Mouse (Mus musculus): Measurements from ENCODE around the gene Tmem236. TPM values are rescaled to one million over a fixed set of nuclear protein-coding genes. Genes with fewer than 3 reads are reported as not detected.
"Not testable (repeated sequence)": the region's sequence is repeated elsewhere in the genome, so short reads cannot be mapped to it uniquely, and the experiment has no call there.

The Tmem236 gene
- polyA plus RNA-seq, 1 experiment, result 0.16 TPM

GRCm38 (mm10) chr2:14184375-14184774 lies 10.1 kb downstream of the Tmem236 start:
- no peaks in the 10 kb centered on the region for H3K4me1 ChIP-seq (replicated peaks; ENCODE audit: control insufficient read depth, insufficient read depth, low read length)
- no peaks in the 10 kb centered on the region for H3K36me3 ChIP-seq (ENCODE audit: control insufficient read depth, insufficient read depth, low read length)
- no peak for DNase-seq
- no peak overlapping the region for H3K27ac ChIP-seq (ENCODE audit: control insufficient read depth, insufficient read depth, low read length)
- TF ChIP-seq CTCF (IDR thresholded peaks at IDR 0.05; ENCODE audit: borderline replicate concordance, control insufficient read depth, extremely low read depth, insufficient read depth, low read length, poor library complexity), result no peak
- H3K27me3 ChIP-seq (ENCODE audit: control insufficient read depth, insufficient read depth, low read length), result no peaks in the 10 kb centered on the region
- H3K4me3 ChIP-seq (ENCODE audit: control insufficient read depth, insufficient read depth, low read length), result no peak overlapping the region

GRCm38 (mm10) chr2:14190684-14191083 lies 16.4 kb downstream of the Tmem236 start:
- H3K4me3 ChIP-seq (ENCODE audit: control insufficient read depth, insufficient read depth, low read length), result no peak overlapping the region
- WGBS, result 73% methylated on average over 4 of the region's 4 CpGs
- no peak overlapping the region for H3K27ac ChIP-seq (ENCODE audit: control insufficient read depth, insufficient read depth, low read length)
- no peaks in the 10 kb centered on the region for H3K36me3 ChIP-seq (ENCODE audit: control insufficient read depth, insufficient read depth, low read length)
- TF ChIP-seq CTCF (IDR thresholded peaks at IDR 0.05; ENCODE audit: borderline replicate concordance, control insufficient read depth, extremely low read depth, insufficient read depth, low read length, poor library complexity) (no peak), POLR2A (IDR thresholded peaks at IDR 0.05; ENCODE audit: control insufficient read depth, extremely low read depth, insufficient read depth, low read length, poor library complexity) (no peak)
- H3K27me3 ChIP-seq (ENCODE audit: control insufficient read depth, insufficient read depth, low read length), result no peaks in the 10 kb centered on the region
- no peak for DNase-seq
- H3K4me1 ChIP-seq (replicated peaks; ENCODE audit: control insufficient read depth, insufficient read depth, low read length), result peaks cover 4% of the 10 kb centered on the region; the same call in 1 of the 2 replicates

- Histone ChIP-seq H3K4me3 (ENCODE audit: control insufficient read depth, insufficient read depth, low read length) (no peak overlapping the region), H3K27ac (ENCODE audit: control insufficient read depth, insufficient read depth, low read length) (no peak overlapping the region), H3K4me1 (replicated peaks; ENCODE audit: control insufficient read depth, insufficient read depth, low read length) (peaks cover 4% of the 10 kb centered on the region; the same call in 1 of the 2 replicates), H3K36me3 (ENCODE audit: control insufficient read depth, insufficient read depth, low read length) (no peaks in the 10 kb centered on the region), H3K27me3 (ENCODE audit: control insufficient read depth, insufficient read depth, low read length) (no peaks in the 10 kb centered on the region)
- TF ChIP-seq POLR2A (IDR thresholded peaks at IDR 0.05; ENCODE audit: control insufficient read depth, extremely low read depth, insufficient read depth, low read length, poor library complexity) (no peak), CTCF (IDR thresholded peaks at IDR 0.05; ENCODE audit: borderline replicate concordance, control insufficient read depth, extremely low read depth, insufficient read depth, low read length, poor library complexity) (no peak)
- WGBS, result 68% methylated on average over 4 of the region's 4 CpGs
- no peak for DNase-seq
Measured at GRCm38 (mm10) chr2:14191601-14192000, 17.3 kb downstream of the Tmem236 start.

- TF ChIP-seq POLR2A (IDR thresholded peaks at IDR 0.05; ENCODE audit: control insufficient read depth, extremely low read depth, insufficient read depth, low read length, poor library complexity) (no peak), CTCF (IDR thresholded peaks at IDR 0.05; ENCODE audit: borderline replicate concordance, control insufficient read depth, extremely low read depth, insufficient read depth, low read length, poor library complexity) (no peak)
- Histone ChIP-seq H3K36me3 (ENCODE audit: control insufficient read depth, insufficient read depth, low read length) (no peaks in the 10 kb centered on the region), H3K27ac (ENCODE audit: control insufficient read depth, insufficient read depth, low read length) (no peak overlapping the region), H3K27me3 (ENCODE audit: control insufficient read depth, insufficient read depth, low read length) (no peaks in the 10 kb centered on the region), H3K4me1 (replicated peaks; ENCODE audit: control insufficient read depth, insufficient read depth, low read length) (peaks cover 4% of the 10 kb centered on the region; the same call in 1 of the 2 replicates), H3K4me3 (ENCODE audit: control insufficient read depth, insufficient read depth, low read length) (no peak overlapping the region)
- no peak for DNase-seq
- WGBS, result 48% methylated on average over 6 of the region's 6 CpGs
Measured at GRCm38 (mm10) chr2:14192046-14192445, 17.7 kb downstream of the Tmem236 start.

GRCm38 (mm10) chr2:14198325-14198903 lies 24.1 kb downstream of the Tmem236 start:
- H3K27me3 ChIP-seq (ENCODE audit: control insufficient read depth, insufficient read depth, low read length); H3K4me1 ChIP-seq (replicated peaks; ENCODE audit: control insufficient read depth, insufficient read depth, low read length); H3K36me3 ChIP-seq (ENCODE audit: control insufficient read depth, insufficient read depth, low read length); H3K27ac ChIP-seq (ENCODE audit: control insufficient read depth, insufficient read depth, low read length); DNase-seq; H3K4me3 ChIP-seq (ENCODE audit: control insufficient read depth, insufficient read depth, low read length): not testable (repeated sequence)
- WGBS, result no CpG with 5 or more reads among the region's 2 CpGs

- no peak for TF ChIP-seq POLR2A (IDR thresholded peaks at IDR 0.05; ENCODE audit: control insufficient read depth, extremely low read depth, insufficient read depth, low read length, poor library complexity)
- no peak for TF ChIP-seq CTCF (IDR thresholded peaks at IDR 0.05; ENCODE audit: borderline replicate concordance, control insufficient read depth, extremely low read depth, insufficient read depth, low read length, poor library complexity)
- no peak for DNase-seq
- no peak overlapping the region for H3K4me3 ChIP-seq (ENCODE audit: control insufficient read depth, insufficient read depth, low read length)
- H3K27me3 ChIP-seq (ENCODE audit: control insufficient read depth, insufficient read depth, low read length), result no peaks in the 10 kb centered on the region
- H3K36me3 ChIP-seq (ENCODE audit: control insufficient read depth, insufficient read depth, low read length), result no peaks in the 10 kb centered on the region
- WGBS, result 28% methylated on average over 2 of the region's 2 CpGs
- H3K4me1 ChIP-seq (replicated peaks; ENCODE audit: control insufficient read depth, insufficient read depth, low read length), result no peaks in the 10 kb centered on the region
- H3K27ac ChIP-seq (ENCODE audit: control insufficient read depth, insufficient read depth, low read length), result no peak overlapping the region
Measured at GRCm38 (mm10) chr2:14199621-14200020, 25.3 kb downstream of the Tmem236 start.

GRCm38 (mm10) chr2:14200879-14201445 lies 26.6 kb downstream of the Tmem236 start:
- not testable (repeated sequence) for DNase-seq
- WGBS, result 82% methylated on average over 1 of the region's 2 CpGs

More at GRCm38 (mm10) chr2:14200879-14201445, 26.6 kb downstream of the Tmem236 start:
- not testable (repeated sequence) for H3K27me3 ChIP-seq (ENCODE audit: control insufficient read depth, insufficient read depth, low read length); H3K4me3 ChIP-seq (ENCODE audit: control insufficient read depth, insufficient read depth, low read length); H3K27ac ChIP-seq (ENCODE audit: control insufficient read depth, insufficient read depth, low read length); H3K4me1 ChIP-seq (replicated peaks; ENCODE audit: control insufficient read depth, insufficient read depth, low read length); H3K36me3 ChIP-seq (ENCODE audit: control insufficient read depth, insufficient read depth, low read length)
